Mouse (Mus musculus) ES-E14 (cell line): ENCODE results near the gene Efl1.

Source experiments
- CHD2 ChIP-seq: IDR thresholded peaks from 2 replicates; pipeline ENCODE4 v1.6.1; 2014; ENCODE audit warnings: mild to moderate bottlenecking, low read depth, low read length, inconsistent platforms
- HCFC1 ChIP-seq: IDR thresholded peaks from 2 replicates; pipeline ENCODE4 v1.6.1; 2012; ENCODE audit warnings: low read length, inconsistent platforms, borderline replicate concordance; ENCODE audit not compliant: insufficient read depth
- ZC3H11A ChIP-seq: IDR thresholded peaks from 2 replicates; pipeline ENCODE4 v1.6.1; 2012; ENCODE audit warnings: low read depth, mild to moderate bottlenecking, inconsistent platforms, low read length, borderline replicate concordance

GRCm38 (mm10) chr7:82725006-82725636, 76.7 kb downstream of the Efl1 start:
- no peak for TF ChIP-seq HCFC1
- no peak for TF ChIP-seq CHD2
- TF ChIP-seq ZC3H11A = no peak
